Mouse (Mus musculus) right cerebral cortex, adult 2 months (tissue): ENCODE results near the gene Lhfpl5.
"Not testable (repeated sequence)": the region's sequence is repeated elsewhere in the genome, so short reads cannot be mapped to it uniquely, and the experiment has no call there.

Experiments used
- DNase-seq, 2 experiments: peaks; one replicate each; pipeline ENCODE4 v3.0.0; 2021 to 2022; ENCODE audit warnings: low spot score in 2 of 2

Gene Lhfpl5

GRCm38 (mm10) chr17:28575244-28576125 is at the start of gene Lhfpl5:
TSS of gene Lhfpl5 (plus strand) at chr17:28575641.
- no peak for DNase-seq

GRCm38 (mm10) chr17:28527184-28528042 is 48.0 kb upstream of the Lhfpl5 start:
- DNase-seq = no peak

- peak; percentile 89 to 91 for DNase-seq
These were observed 47.4 kb upstream of the Lhfpl5 start for GRCm38 (mm10) chr17:28528043-28528351.

GRCm38 (mm10) chr17:28529116-28529515 is 46.3 kb upstream of the Lhfpl5 start:
- DNase-seq = no peak

- no peak for DNase-seq
These were observed 44.9 kb upstream of the Lhfpl5 start, which contains the start of gene Armc12 for GRCm38 (mm10) chr17:28530506-28530905. TSS of gene Armc12 (plus strand) at chr17:28530806.

GRCm38 (mm10) chr17:28531946-28532345 is 43.5 kb upstream of the Lhfpl5 start:
- DNase-seq = no peak

GRCm38 (mm10) chr17:28532557-28532956 is 42.9 kb upstream of the Lhfpl5 start:
- DNase-seq = no peak

- no peak for DNase-seq
These were observed 42.1 kb upstream of the Lhfpl5 start for GRCm38 (mm10) chr17:28533327-28533726.

- no peak for DNase-seq
These were observed 37.6 kb upstream of the Lhfpl5 start for GRCm38 (mm10) chr17:28537881-28538280.

GRCm38 (mm10) chr17:28546925-28547324 is 28.5 kb upstream of the Lhfpl5 start:
- DNase-seq = no peak

GRCm38 (mm10) chr17:28548550-28548949 is 26.9 kb upstream of the Lhfpl5 start:
- DNase-seq = no peak

GRCm38 (mm10) chr17:28549111-28549510 is 26.3 kb upstream of the Lhfpl5 start, which contains the start of gene Clpsl2:
TSS of gene Clpsl2 (plus strand) at chr17:28549411.
- DNase-seq = no peak

- peak; percentile 77 to 79 for DNase-seq
These were observed 22.2 kb upstream of the Lhfpl5 start for GRCm38 (mm10) chr17:28553040-28553793.

- not testable (repeated sequence) for DNase-seq
These were observed 21.4 kb upstream of the Lhfpl5 start for GRCm38 (mm10) chr17:28554021-28554420.

GRCm38 (mm10) chr17:28556635-28557396 is 18.6 kb upstream of the Lhfpl5 start:
- no peak for DNase-seq

- no peak for DNase-seq
These were observed 17.7 kb upstream of the Lhfpl5 start for GRCm38 (mm10) chr17:28557772-28558171.

GRCm38 (mm10) chr17:28560598-28560997 is 14.8 kb upstream of the Lhfpl5 start, which contains the start of gene Clps:
TSS of gene Clps (minus strand) at chr17:28560766.
- DNase-seq = no peak

GRCm38 (mm10) chr17:28561613-28562012 is 13.8 kb upstream of the Lhfpl5 start:
- DNase-seq = no peak

- no peak for DNase-seq
These were observed 10.3 kb upstream of the Lhfpl5 start for GRCm38 (mm10) chr17:28565181-28565580.

GRCm38 (mm10) chr17:28567541-28567940 is 7.9 kb upstream of the Lhfpl5 start:
- no peak for DNase-seq

- no peak for DNase-seq
These were observed 3.6 kb upstream of the Lhfpl5 start for GRCm38 (mm10) chr17:28571868-28572267.
